Mouse (Mus musculus): ENCODE data around the gene Repin1. TPM values are rescaled to one million over a fixed set of nuclear protein-coding genes. Genes with fewer than 3 reads are reported as not detected.

Gene Repin1
- total and polyA plus RNA-seq, 3 experiments: 10.7 to 28.0 (median 12.8) TPM

DNA sequence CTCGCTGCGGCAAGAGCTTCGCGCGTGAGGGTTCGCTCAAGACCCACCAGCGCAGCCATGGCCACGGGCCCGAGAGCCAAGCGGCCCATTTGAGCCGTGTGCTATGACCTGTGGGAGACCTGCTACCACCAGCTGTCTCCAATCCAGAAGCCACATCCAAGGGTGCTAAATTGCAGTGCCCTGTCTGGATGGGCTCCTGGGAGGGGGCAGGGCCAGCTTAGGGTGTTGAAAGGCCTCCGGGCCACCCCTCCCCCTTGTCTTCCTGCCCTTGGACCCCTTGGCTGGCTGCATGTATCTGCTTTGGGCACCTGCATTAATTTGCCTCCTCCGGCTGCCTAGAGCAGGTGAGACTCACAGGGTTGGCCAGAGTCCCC is 36.0 kb downstream of the Repin1 start:
- TF ChIP-seq USF2 (conservative IDR thresholded peaks at IDR 0.05; ENCODE audit: low read depth, low read length) (no peak), IRF4 (IDR thresholded peaks at IDR 0.05; ENCODE audit: low read depth, low read length) (no peak)
- no peaks in the 10 kb centered on the region for H3K27me3 ChIP-seq (replicated peaks)
- no peak overlapping the region for H3K27ac ChIP-seq (ENCODE audit: insufficient read depth, low read depth)
- no peak for DNase-seq (ENCODE audit: extremely low read depth)
- H3K79me2 ChIP-seq (replicated peaks; ENCODE audit: control insufficient read depth, extremely low read depth, insufficient read depth, poor library complexity, severe bottlenecking): no peaks in the 10 kb centered on the region; the same call in 1 of the 2 replicates
- H3K4me2 ChIP-seq (ENCODE audit: insufficient read depth, low read depth, poor library complexity, severe bottlenecking): peak overlapping the region; percentile 61; the same call in 1 of the 2 replicates
- H3K4me1 ChIP-seq (ENCODE audit: control insufficient read depth in 1 of 2, insufficient read depth in 2 of 2): peaks cover 0 to 17% of the 10 kb centered on the region in 2 experiments; a peak in 2 of 4 replicates
- dilution Hi-C loops (cut with MboI; ENCODE audit: extremely low pct_ligation_motif_present, extremely low pct_unique_long_range_greater_than_20kb, low sequenced_read_pairs): loop anchor here (25.0 kb wide), 1 partner anchor 133 kb away; the partner anchor contains the start of gene Gimap3
- in situ Hi-C loops (cut with MboI; ENCODE audit: low pct_ligation_motif_present, low pct_unique_long_range_greater_than_20kb, low sequenced_read_pairs): loop anchor here (5.0 to 25.0 kb wide), 2 partner anchors 72 to 333 kb away; partner anchors contain the start of gene Doxl2
- peaks cover 7 to 51% of the 10 kb centered on the region in 2 experiments for H3K36me3 ChIP-seq (replicated peaks in 1 of 2; ENCODE audit: control insufficient read depth in 1 of 2, insufficient read depth in 1 of 2, low read length in 1 of 2)
- peak overlapping the region; percentile 4; the same call in 1 of the 2 replicates for H3K9ac ChIP-seq (ENCODE audit: insufficient read depth, low read depth)
- no peaks in the 10 kb centered on the region for H3K9me3 ChIP-seq (replicated peaks; ENCODE audit: low read length)
- peak overlapping the region in 1 of 3 experiments; percentile 51 for H3K4me3 ChIP-seq (replicated peaks in 1 of 3; ENCODE audit: low read depth in 2 of 3, low read length in 2 of 3, poor library complexity in 1 of 3)

DNA sequence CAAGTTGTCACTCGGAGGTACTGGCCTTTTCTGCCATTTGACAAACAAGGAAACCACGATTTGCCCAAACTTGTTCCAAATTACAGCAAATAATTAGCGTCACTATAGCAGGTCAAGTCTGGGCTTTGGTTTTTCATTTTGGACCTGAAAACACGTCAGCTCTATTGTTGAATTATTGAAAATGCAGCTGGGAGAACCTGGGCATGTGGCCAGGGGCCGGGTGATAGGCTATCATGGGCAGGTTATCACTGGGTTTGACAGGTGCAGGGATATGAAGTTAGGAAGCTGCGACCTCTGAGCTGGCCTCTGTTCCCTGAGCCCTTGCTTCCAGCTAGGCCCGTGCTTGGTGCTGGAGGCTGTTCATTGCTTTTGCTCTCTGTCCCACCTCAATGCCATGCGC is 37.1 kb downstream of the Repin1 start:
- in situ Hi-C loops (cut with MboI; ENCODE audit: low pct_ligation_motif_present, low pct_unique_long_range_greater_than_20kb, low sequenced_read_pairs): loop anchor here (25.0 kb wide), 1 partner anchor 331 kb away; the partner anchor contains the start of gene Doxl2
- peaks cover 0 to 17% of the 10 kb centered on the region in 2 experiments; a peak in 2 of 4 replicates for H3K4me1 ChIP-seq (ENCODE audit: control insufficient read depth in 1 of 2, insufficient read depth in 2 of 2)
- DNase-seq (ENCODE audit: extremely low read depth): no peak

DNA sequence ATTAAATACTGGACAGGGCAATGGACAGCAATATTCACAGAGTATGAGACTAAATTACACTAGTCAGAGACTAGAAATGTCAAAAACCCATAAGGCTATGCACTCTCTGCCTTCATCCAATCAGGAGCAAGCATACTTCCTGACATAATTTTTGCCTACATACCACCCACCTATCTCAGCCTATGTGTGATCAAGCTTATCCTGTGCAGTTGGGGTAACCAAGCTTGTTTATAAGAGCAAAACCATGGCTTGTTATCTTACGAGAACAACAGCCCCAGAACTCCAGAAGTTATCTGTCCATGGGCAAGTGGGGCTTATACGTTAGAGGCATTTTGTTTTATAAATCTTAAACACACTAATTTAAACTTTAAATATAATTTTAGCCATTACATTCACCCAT is 41.4 kb downstream of the Repin1 start:
- H3K4me2 ChIP-seq (ENCODE audit: insufficient read depth, low read depth, poor library complexity, severe bottlenecking): no peak overlapping the region
- in situ Hi-C loops (cut with MboI; ENCODE audit: low pct_ligation_motif_present, low pct_unique_long_range_greater_than_20kb, low sequenced_read_pairs): loop anchor here (25.0 kb wide), 1 partner anchor 327 kb away; the partner anchor contains the start of gene Doxl2
- dilution Hi-C loops (cut with MboI; ENCODE audit: extremely low pct_ligation_motif_present, extremely low pct_unique_long_range_greater_than_20kb, low sequenced_read_pairs): loop anchor here (25.0 kb wide), 1 partner anchor 127 kb away; the partner anchor contains the start of gene Gimap3

More for the DNA sequence above, 37.1 kb downstream of the Repin1 start:
- no peak overlapping the region for H3K4me2 ChIP-seq (ENCODE audit: insufficient read depth, low read depth, poor library complexity, severe bottlenecking)
- no peak overlapping the region for H3K9ac ChIP-seq (ENCODE audit: insufficient read depth, low read depth)
- no peaks in the 10 kb centered on the region for H3K27me3 ChIP-seq (replicated peaks)
- no peaks in the 10 kb centered on the region; the same call in 1 of the 2 replicates for H3K79me2 ChIP-seq (replicated peaks; ENCODE audit: control insufficient read depth, extremely low read depth, insufficient read depth, poor library complexity, severe bottlenecking)
- peaks cover 7 to 47% of the 10 kb centered on the region in 2 experiments for H3K36me3 ChIP-seq (replicated peaks in 1 of 2; ENCODE audit: control insufficient read depth in 1 of 2, insufficient read depth in 1 of 2, low read length in 1 of 2)
- no peak overlapping the region for H3K4me3 ChIP-seq (replicated peaks in 1 of 3; ENCODE audit: low read depth in 2 of 3, low read length in 2 of 3, poor library complexity in 1 of 3)
- H3K27ac ChIP-seq (ENCODE audit: insufficient read depth, low read depth): no peak overlapping the region
- TF ChIP-seq IRF4 (IDR thresholded peaks at IDR 0.05; ENCODE audit: low read depth, low read length) (no peak), MYC (IDR thresholded peaks at IDR 0.05; ENCODE audit: low read depth, low read length) (no peak), MAZ (IDR thresholded peaks at IDR 0.05; ENCODE audit: low read depth, low read length) (no peak), USF2 (conservative IDR thresholded peaks at IDR 0.05; ENCODE audit: low read depth, low read length) (no peak), USF1 (IDR thresholded peaks at IDR 0.05; ENCODE audit: low read depth, low read length) (no peak), RCOR1 (conservative IDR thresholded peaks at IDR 0.05; ENCODE audit: low read depth, low read length) (no peak), NRF1 (IDR thresholded peaks at IDR 0.05; ENCODE audit: low read depth, low read length) (no peak), SIN3A (IDR thresholded peaks at IDR 0.05; ENCODE audit: low read length) (no peak), MEF2A (IDR thresholded peaks at IDR 0.05; ENCODE audit: borderline replicate concordance, low read depth, low read length) (no peak), EP300 (IDR thresholded peaks at IDR 0.05; ENCODE audit: low read length) (no peak)
- dilution Hi-C loops (cut with MboI; ENCODE audit: extremely low pct_ligation_motif_present, extremely low pct_unique_long_range_greater_than_20kb, low sequenced_read_pairs): loop anchor here (25.0 kb wide), 1 partner anchor 131 kb away; the partner anchor contains the start of gene Gimap3
- no peaks in the 10 kb centered on the region for H3K9me3 ChIP-seq (replicated peaks; ENCODE audit: low read length)

More for the DNA sequence above, 41.4 kb downstream of the Repin1 start:
- Histone ChIP-seq H3K79me2 (replicated peaks; ENCODE audit: control insufficient read depth, extremely low read depth, insufficient read depth, poor library complexity, severe bottlenecking) (no peaks in the 10 kb centered on the region), H3K9ac (ENCODE audit: insufficient read depth, low read depth) (no peak overlapping the region), H3K9me3 (replicated peaks; ENCODE audit: low read length) (no peaks in the 10 kb centered on the region), H3K27me3 (replicated peaks) (no peaks in the 10 kb centered on the region), H3K27ac (ENCODE audit: insufficient read depth, low read depth) (no peak overlapping the region), H3K36me3 (replicated peaks in 1 of 2; ENCODE audit: control insufficient read depth in 1 of 2, insufficient read depth in 1 of 2, low read length in 1 of 2) (peaks cover 7 to 34% of the 10 kb centered on the region in 2 experiments), H3K4me1 (ENCODE audit: control insufficient read depth in 1 of 2, insufficient read depth in 2 of 2) (peaks cover 0 to 5% of the 10 kb centered on the region in 2 experiments; a peak in 1 of 4 replicates), H3K4me3 (replicated peaks in 1 of 3; ENCODE audit: low read depth in 2 of 3, low read length in 2 of 3, poor library complexity in 1 of 3) (no peak overlapping the region)
- DNase-seq (ENCODE audit: extremely low read depth): no peak
- no peak for TF ChIP-seq KAT2A (IDR thresholded peaks at IDR 0.05; ENCODE audit: insufficient replicate concordance, low read length)
- no peak for TF ChIP-seq GABPA (IDR thresholded peaks at IDR 0.05; ENCODE audit: insufficient replicate concordance, low read depth, low read length)
- TF ChIP-seq ZMIZ1 (IDR thresholded peaks at IDR 0.05; ENCODE audit: low read depth, low read length): no peak
- no peak for TF ChIP-seq ZNF384 (IDR thresholded peaks at IDR 0.05; ENCODE audit: low read depth, low read length)
- TF ChIP-seq POLR2A (IDR thresholded peaks at IDR 0.05; ENCODE audit: low read depth, low read length): no peak
- no peak for TF ChIP-seq SMC3 (IDR thresholded peaks at IDR 0.05; ENCODE audit: low read depth, low read length)
- TF ChIP-seq E2F4 (IDR thresholded peaks at IDR 0.05; ENCODE audit: insufficient replicate concordance, low read depth, low read length): no peak
